Mouse (Mus musculus): ENCODE data around the gene Ptprg. TPM values are rescaled to one million over a fixed set of nuclear protein-coding genes. Genes with fewer than 3 reads are reported as not detected.

The Ptprg gene
- total and polyA plus RNA-seq, 3 experiments: not detected

DNA sequence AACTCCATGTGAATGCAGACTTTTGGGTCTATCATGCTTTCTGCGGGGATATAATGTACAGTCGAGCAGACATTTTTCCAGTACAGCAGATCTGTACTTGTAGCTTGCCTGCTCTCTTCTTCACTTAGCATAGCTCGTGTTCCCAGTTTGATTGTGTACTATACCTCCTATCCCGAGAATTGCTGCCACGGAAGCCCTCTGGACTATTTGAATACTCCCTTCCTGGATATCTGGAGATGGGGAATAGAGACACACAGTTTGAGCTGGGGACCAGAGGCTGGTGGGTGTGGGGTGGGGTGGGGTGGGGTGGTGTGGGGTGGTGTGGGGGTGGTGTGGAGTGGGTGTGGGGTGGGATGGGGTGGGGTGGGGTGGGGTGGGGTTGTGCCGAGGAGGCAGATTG lies 263.9 kb downstream of the Ptprg start:
- H3K9ac ChIP-seq (ENCODE audit: control insufficient read depth, low read depth, low read length, poor library complexity, severe bottlenecking): no peak overlapping the region
- no peaks in the 10 kb centered on the region for H3K4me1 ChIP-seq (ENCODE audit: control insufficient read depth in 1 of 2, insufficient read depth in 2 of 2, low read length in 2 of 2)
- H3K36me3 ChIP-seq (ENCODE audit: control insufficient read depth in 1 of 2, insufficient read depth in 2 of 2, low read length in 2 of 2): no peaks in the 10 kb centered on the region
- H3K79me2 ChIP-seq (ENCODE audit: control insufficient read depth, insufficient read depth, low read length, poor library complexity): no peaks in the 10 kb centered on the region
- H3K27ac ChIP-seq (ENCODE audit: control insufficient read depth, low read depth, low read length): no peak overlapping the region
- H3K9me3 ChIP-seq (replicated peaks; ENCODE audit: insufficient read depth, low read length): no peaks in the 10 kb centered on the region
- no peaks in the 10 kb centered on the region for H3K27me3 ChIP-seq (ENCODE audit: control insufficient read depth in 1 of 2, insufficient read depth in 2 of 2, low read length in 2 of 2)
- no peak overlapping the region for H3K4me3 ChIP-seq (ENCODE audit: control insufficient read depth in 1 of 2, insufficient read depth in 1 of 2, low read depth in 2 of 2, low read length in 2 of 2)
- DNase-seq (ENCODE audit: low read depth, low spot score): no peak
- TF ChIP-seq TAL1 (IDR thresholded peaks at IDR 0.05; ENCODE audit: low read length) (no peak), ELF1 (IDR thresholded peaks at IDR 0.05; ENCODE audit: low read depth, low read length) (no peak), USF1 (IDR thresholded peaks at IDR 0.05; ENCODE audit: low read depth, low read length) (no peak), KAT2A (conservative IDR thresholded peaks at IDR 0.05; ENCODE audit: low read depth, low read length) (no peak), MAZ (IDR thresholded peaks at IDR 0.05; ENCODE audit: low read depth, low read length) (no peak), POLR2AphosphoS2 (IDR thresholded peaks at IDR 0.05; ENCODE audit: low read length) (no peak), MAFK (IDR thresholded peaks at IDR 0.05; ENCODE audit: borderline replicate concordance, low read depth, low read length) (no peak)

DNA sequence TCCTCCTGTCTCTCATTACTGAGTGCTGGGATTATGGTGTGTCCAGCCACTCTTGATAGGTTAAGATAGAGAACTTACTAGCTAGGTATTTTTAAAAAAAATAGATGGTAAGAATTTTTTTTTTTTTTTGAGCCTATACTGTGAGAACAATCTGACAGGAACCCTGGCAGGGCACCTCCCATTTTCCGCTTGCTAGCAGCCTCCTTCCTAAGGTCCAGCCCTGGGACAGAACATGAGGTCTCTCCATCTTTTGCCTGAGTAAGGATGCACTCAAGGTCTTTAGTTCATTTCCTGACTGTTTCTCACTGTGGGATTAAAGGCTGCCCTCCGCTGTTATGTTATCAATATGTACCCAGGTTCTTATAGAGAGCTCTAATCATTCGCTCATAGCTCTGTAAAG lies 264.7 kb downstream of the Ptprg start:
- Histone ChIP-seq H3K79me2 (ENCODE audit: control insufficient read depth, insufficient read depth, low read length, poor library complexity) (no peaks in the 10 kb centered on the region), H3K9ac (ENCODE audit: control insufficient read depth, low read depth, low read length, poor library complexity, severe bottlenecking) (no peak overlapping the region), H3K36me3 (ENCODE audit: control insufficient read depth in 1 of 2, insufficient read depth in 2 of 2, low read length in 2 of 2) (no peaks in the 10 kb centered on the region), H3K4me3 (ENCODE audit: control insufficient read depth in 1 of 2, insufficient read depth in 1 of 2, low read depth in 2 of 2, low read length in 2 of 2) (no peak overlapping the region), H3K9me3 (replicated peaks; ENCODE audit: insufficient read depth, low read length) (no peaks in the 10 kb centered on the region), H3K27me3 (ENCODE audit: control insufficient read depth in 1 of 2, insufficient read depth in 2 of 2, low read length in 2 of 2) (no peaks in the 10 kb centered on the region), H3K27ac (ENCODE audit: control insufficient read depth, low read depth, low read length) (no peak overlapping the region), H3K4me1 (ENCODE audit: control insufficient read depth in 1 of 2, insufficient read depth in 2 of 2, low read length in 2 of 2) (no peaks in the 10 kb centered on the region)
- DNase-seq (ENCODE audit: low read depth, low spot score): no peak
- TF ChIP-seq MAX (IDR thresholded peaks at IDR 0.05; ENCODE audit: low read length): no peak
- no peak for TF ChIP-seq JUND (IDR thresholded peaks at IDR 0.05; ENCODE audit: low read depth, low read length)
- no peak for TF ChIP-seq BHLHE40 (IDR thresholded peaks at IDR 0.05; ENCODE audit: borderline replicate concordance, low read depth, low read length)
- no peak for TF ChIP-seq ELF1 (IDR thresholded peaks at IDR 0.05; ENCODE audit: low read depth, low read length)
- no peak for TF ChIP-seq ZNF384 (IDR thresholded peaks at IDR 0.05; ENCODE audit: low read depth, low read length)
- no peak for TF ChIP-seq ZC3H11A (IDR thresholded peaks at IDR 0.05; ENCODE audit: low read depth, low read length)
- no peak for TF ChIP-seq TCF12 (IDR thresholded peaks at IDR 0.05; ENCODE audit: low read depth, low read length)
- no peak for TF ChIP-seq ZKSCAN1 (IDR thresholded peaks at IDR 0.05; ENCODE audit: low read depth, low read length)
- TF ChIP-seq NELFE (IDR thresholded peaks at IDR 0.05; ENCODE audit: low read depth, low read length): no peak
- TF ChIP-seq CTCF (IDR thresholded peaks at IDR 0.05 in 2 of 3, conservative IDR thresholded peaks at IDR 0.05 in 1 of 3; ENCODE audit: control insufficient read depth in 1 of 3, insufficient read depth in 1 of 3, low read depth in 2 of 3, low read length in 3 of 3, poor library complexity in 1 of 3, severe bottlenecking in 1 of 3): no peak
- TF ChIP-seq NRF1 (IDR thresholded peaks at IDR 0.05; ENCODE audit: insufficient read depth, low read depth, low read length, poor library complexity, severe bottlenecking): no peak
- TF ChIP-seq ZMIZ1 (IDR thresholded peaks at IDR 0.05; ENCODE audit: low read depth, low read length): no peak
- TF ChIP-seq POLR2AphosphoS2 (IDR thresholded peaks at IDR 0.05; ENCODE audit: low read length): no peak
- no peak for TF ChIP-seq CHD1 (IDR thresholded peaks at IDR 0.05; ENCODE audit: low read depth, low read length)
- TF ChIP-seq USF2 (IDR thresholded peaks at IDR 0.05; ENCODE audit: borderline replicate concordance in 1 of 2, insufficient read depth in 1 of 2, low read depth in 1 of 2, low read length in 2 of 2): no peak
- TF ChIP-seq HCFC1 (IDR thresholded peaks at IDR 0.05; ENCODE audit: low read depth, low read length): no peak
- no peak for TF ChIP-seq RCOR1 (IDR thresholded peaks at IDR 0.05; ENCODE audit: low read depth, low read length)
- no peak for TF ChIP-seq KAT2A (conservative IDR thresholded peaks at IDR 0.05; ENCODE audit: low read depth, low read length)
- TF ChIP-seq MEF2A (IDR thresholded peaks at IDR 0.05; ENCODE audit: extremely low read depth, insufficient replicate concordance, low read depth, low read length, poor library complexity, severe bottlenecking): no peak
- no peak for TF ChIP-seq EP300 (IDR thresholded peaks at IDR 0.05; ENCODE audit: low read depth in 1 of 2, low read length in 2 of 2)
